In the genomic region with DNA sequence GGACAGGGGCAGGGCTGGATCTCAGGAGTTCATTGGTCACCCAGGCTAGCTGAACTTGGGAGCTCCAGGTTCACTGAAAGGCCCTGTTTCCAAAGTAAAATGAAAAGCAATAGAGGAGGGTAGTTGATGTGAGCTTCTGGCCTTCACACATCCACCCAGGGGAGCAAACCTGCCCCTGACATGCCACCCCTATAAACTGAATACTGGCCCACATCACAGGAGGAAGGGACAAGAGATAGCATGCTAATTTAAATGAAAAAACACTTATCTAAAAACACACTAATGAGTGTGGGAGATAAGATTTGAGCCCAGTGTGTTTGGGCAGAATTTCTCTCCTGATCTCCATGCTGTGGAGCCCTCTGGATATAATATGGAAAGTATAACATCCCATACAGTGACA, we compare ENCODE assay signal across 22 mouse cellular contexts.
DNase-seq lines count a peak whose midpoint lies in the region; ATAC-seq and TF ChIP-seq lines count a peak whose summit lies in the region.
"Had no signal": no experiment of that assay in that cellular context is flagged by ENCODE, and none has a peak within 500 bp of the region (broad histone marks: within the 10 kb centered on the region; RNA-seq: fewer than 3 reads in every experiment).

No protein-coding gene starts in this region.

- H3K27me3 ChIP-seq in hindbrain, embryonic 10.5 days (ENCODE audit: insufficient read depth, poor library complexity, severe bottlenecking) = peaks cover 8% of the 10 kb centered on the region; the same call in 1 of the 2 replicates
- H3K27me3 ChIP-seq in hindbrain, postnatal 0 days (ENCODE audit: insufficient read depth, low read length) = no peaks in the 10 kb centered on the region
- no peaks in the 10 kb centered on the region for H3K27me3 ChIP-seq in liver, embryonic 11.5 days (replicated peaks; ENCODE audit: control insufficient read depth, insufficient read depth, low read length)
- no peaks in the 10 kb centered on the region for H3K27me3 ChIP-seq in liver, postnatal 0 days (ENCODE audit: insufficient read depth, low read length)
- 0 out of 2 replicates have a peak, but pooled peaks cover 5% of the 10 kb centered on the region for H3K27me3 ChIP-seq in midbrain, embryonic 14.5 days (ENCODE audit: control insufficient read depth, insufficient read depth, low read length)
- peaks cover 9% of the 10 kb centered on the region; the same call in 1 of the 2 replicates for H3K27me3 ChIP-seq in midbrain, embryonic 15.5 days (replicated peaks)
- H3K27me3 ChIP-seq in liver, embryonic 16.5 days (ENCODE audit: control insufficient read depth, insufficient read depth, low read depth, low read length) = no peaks in the 10 kb centered on the region
- H3K27me3 ChIP-seq: embryonic facial prominence, embryonic 12.5 days; heart, embryonic 13.5 days had no signal

- peaks cover 58% of the 10 kb centered on the region for H3K4me1 ChIP-seq in hindbrain, embryonic 10.5 days (replicated peaks)
- 0 out of 2 replicates have a peak, but pooled peaks cover 9% of the 10 kb centered on the region for H3K4me1 ChIP-seq in hindbrain, postnatal 0 days (ENCODE audit: insufficient read depth, low read length)
- H3K4me1 ChIP-seq in liver, embryonic 11.5 days (replicated peaks; ENCODE audit: control insufficient read depth, insufficient read depth, low read length) = no peaks in the 10 kb centered on the region
- H3K4me1 ChIP-seq in liver, postnatal 0 days (ENCODE audit: insufficient read depth) = no peaks in the 10 kb centered on the region
- peaks cover 37% of the 10 kb centered on the region for H3K4me1 ChIP-seq in midbrain, embryonic 14.5 days (ENCODE audit: control insufficient read depth, insufficient read depth, low read length)
- peaks cover 46% of the 10 kb centered on the region for H3K4me1 ChIP-seq in midbrain, embryonic 15.5 days
- H3K4me1 ChIP-seq in liver, embryonic 16.5 days (ENCODE audit: control insufficient read depth, low read depth, low read length) = no peaks in the 10 kb centered on the region
- H3K4me1 ChIP-seq: heart, embryonic 13.5 days had no signal

- H3K4me3 ChIP-seq in hindbrain, embryonic 10.5 days = no peak overlapping the region
- no peak overlapping the region for H3K4me3 ChIP-seq in hindbrain, postnatal 0 days (ENCODE audit: low read length)
- no peak overlapping the region for H3K4me3 ChIP-seq in liver, embryonic 11.5 days (ENCODE audit: low read depth, low read length)
- no peak overlapping the region for H3K4me3 ChIP-seq in liver, postnatal 0 days (ENCODE audit: low read depth, low read length)
- no peak overlapping the region for H3K4me3 ChIP-seq in midbrain, embryonic 14.5 days (replicated peaks; ENCODE audit: low read depth, low read length)
- H3K4me3 ChIP-seq in midbrain, embryonic 15.5 days = no peak overlapping the region
- no peak overlapping the region for H3K4me3 ChIP-seq in liver, embryonic 16.5 days (ENCODE audit: low read depth, low read length)
- H3K4me3 ChIP-seq: embryonic facial prominence, embryonic 12.5 days; forebrain, embryonic 15.5 days; heart, embryonic 13.5 days had no signal

- peaks cover 52% of the 10 kb centered on the region for H3K36me3 ChIP-seq in hindbrain, embryonic 10.5 days
- H3K36me3 ChIP-seq in hindbrain, postnatal 0 days (ENCODE audit: insufficient read depth, low read length) = no peaks in the 10 kb centered on the region
- H3K36me3 ChIP-seq in liver, embryonic 11.5 days (ENCODE audit: control insufficient read depth, insufficient read depth, low read length) = no peaks in the 10 kb centered on the region
- H3K36me3 ChIP-seq in liver, postnatal 0 days (replicated peaks; ENCODE audit: insufficient read depth, low read length) = no peaks in the 10 kb centered on the region
- no peaks in the 10 kb centered on the region for H3K36me3 ChIP-seq in midbrain, embryonic 14.5 days (ENCODE audit: control insufficient read depth, insufficient read depth, low read length)
- no peaks in the 10 kb centered on the region for H3K36me3 ChIP-seq in midbrain, embryonic 15.5 days (replicated peaks)
- H3K36me3 ChIP-seq in liver, embryonic 16.5 days (ENCODE audit: control insufficient read depth, insufficient read depth) = no peaks in the 10 kb centered on the region
- H3K36me3 ChIP-seq: embryonic facial prominence, embryonic 12.5 days; forebrain, embryonic 15.5 days; G1E; heart, embryonic 13.5 days had no signal

- peak overlapping the region; percentile 36 for H3K27ac ChIP-seq in hindbrain, embryonic 10.5 days
- no peak overlapping the region for H3K27ac ChIP-seq in hindbrain, postnatal 0 days
- H3K27ac ChIP-seq in liver, embryonic 11.5 days (ENCODE audit: low read depth, low read length) = no peak overlapping the region
- no peak overlapping the region for H3K27ac ChIP-seq in liver, postnatal 0 days (ENCODE audit: low read depth)
- H3K27ac ChIP-seq in midbrain, embryonic 14.5 days (replicated peaks; ENCODE audit: low read depth, low read length) = peak overlapping the region; percentile 26
- no peak overlapping the region for H3K27ac ChIP-seq in midbrain, embryonic 15.5 days
- H3K27ac ChIP-seq in liver, embryonic 16.5 days (ENCODE audit: low read length) = no peak overlapping the region
- H3K27ac ChIP-seq: embryonic facial prominence, embryonic 12.5 days; heart, embryonic 13.5 days had no signal

- no peak overlapping the region for H3K4me2 ChIP-seq in hindbrain, postnatal 0 days (ENCODE audit: low read depth, low read length)
- H3K4me2 ChIP-seq in liver, embryonic 11.5 days = no peak overlapping the region
- no peak overlapping the region for H3K4me2 ChIP-seq in liver, postnatal 0 days (ENCODE audit: low read depth, low read length)
- H3K4me2 ChIP-seq in midbrain, embryonic 14.5 days (ENCODE audit: low read length) = no peak overlapping the region
- H3K4me2 ChIP-seq in midbrain, embryonic 15.5 days = no peak overlapping the region
- no peak overlapping the region for H3K4me2 ChIP-seq in liver, embryonic 16.5 days (ENCODE audit: low read depth, low read length)
- H3K4me2 ChIP-seq: embryonic facial prominence, embryonic 12.5 days; forebrain, embryonic 15.5 days; heart, embryonic 13.5 days had no signal

- no peak for TF ChIP-seq EP300 in liver, postnatal 0 days (IDR thresholded peaks at IDR 0.05; ENCODE audit: low read depth)

- ATAC-seq in hindbrain, postnatal 0 days = no peak
- peak; percentile 56; the same call in 1 of the 2 replicates for ATAC-seq in liver, embryonic 11.5 days (replicated peaks; ENCODE audit: low FRiP score)
- no peak for ATAC-seq in liver, postnatal 0 days
- ATAC-seq in midbrain, embryonic 14.5 days (ENCODE audit: low FRiP score, low TSS enrichment) = no peak
- ATAC-seq in midbrain, embryonic 15.5 days (replicated peaks) = no peak
- ATAC-seq in liver, embryonic 16.5 days (ENCODE audit: low read depth) = peak; percentile 43; the same call in 1 of the 2 replicates
- ATAC-seq: CD4-positive, CD25-positive, alpha-beta regulatory T cell, adult 4 months had no signal

- intact Hi-C loops in left cerebral cortex, postnatal 36 days (cut with DNase I) = no loop called here

- DNase-seq in hindbrain, embryonic 10.5 days (ENCODE audit: low spot score) = no peak
- DNase-seq in hindbrain, postnatal 0 days (ENCODE audit: low spot score) = no peak
- no peak for DNase-seq in liver, embryonic 11.5 days (ENCODE audit: low spot score)
- DNase-seq in liver, postnatal 0 days = no peak
- DNase-seq in midbrain, embryonic 14.5 days = no peak
- DNase-seq in left cerebral cortex, postnatal 36 days (ENCODE audit: low spot score in 2 of 2) = no peak
- DNase-seq: adrenal gland, adult 8-10 months; adrenal gland, postnatal 36 days; B cell, adult 2 months; cerebellum, adult 11 months; cerebellum, adult 8-10 months; cerebellum, postnatal 14 days; gastrocnemius, postnatal 36 days; heart, adult 11 months; heart, postnatal 36 days had no signal

- no peaks in the 10 kb centered on the region for H3K9me3 ChIP-seq in hindbrain, embryonic 10.5 days
- no peaks in the 10 kb centered on the region for H3K9me3 ChIP-seq in hindbrain, postnatal 0 days (ENCODE audit: low read length)
- no peaks in the 10 kb centered on the region for H3K9me3 ChIP-seq in liver, embryonic 11.5 days (ENCODE audit: control insufficient read depth, low read length)
- H3K9me3 ChIP-seq in liver, postnatal 0 days (ENCODE audit: low read length) = no peaks in the 10 kb centered on the region
- H3K9me3 ChIP-seq in midbrain, embryonic 14.5 days (ENCODE audit: control insufficient read depth, low read length) = no peaks in the 10 kb centered on the region
- no peaks in the 10 kb centered on the region for H3K9me3 ChIP-seq in midbrain, embryonic 15.5 days
- H3K9me3 ChIP-seq in liver, embryonic 16.5 days (replicated peaks; ENCODE audit: control insufficient read depth, low read length) = no peaks in the 10 kb centered on the region
- H3K9me3 ChIP-seq: embryonic facial prominence, embryonic 12.5 days; forebrain, embryonic 15.5 days; heart, embryonic 13.5 days had no signal

- no peak for TF ChIP-seq CTCF in hindbrain, postnatal 0 days (IDR thresholded peaks at IDR 0.05; ENCODE audit: low read depth)
- TF ChIP-seq CTCF in liver, postnatal 0 days (IDR thresholded peaks at IDR 0.05; ENCODE audit: low read depth) = no peak

- no peak overlapping the region for H3K9ac ChIP-seq in hindbrain, postnatal 0 days (replicated peaks; ENCODE audit: low read length)
- H3K9ac ChIP-seq in liver, embryonic 11.5 days (ENCODE audit: low read depth, low read length) = no peak overlapping the region
- no peak overlapping the region for H3K9ac ChIP-seq in liver, postnatal 0 days (replicated peaks)
- H3K9ac ChIP-seq in midbrain, embryonic 14.5 days (replicated peaks; ENCODE audit: low read length) = no peak overlapping the region
- H3K9ac ChIP-seq in midbrain, embryonic 15.5 days = no peak overlapping the region
- no peak overlapping the region for H3K9ac ChIP-seq in liver, embryonic 16.5 days (ENCODE audit: low read depth, low read length)
- H3K9ac ChIP-seq: embryonic facial prominence, embryonic 12.5 days; forebrain, embryonic 15.5 days; heart, embryonic 13.5 days had no signal

Comparison
In these comparisons a context has a peak if more than half of its experiments do, and no peak if none do; other contexts are left out.
1. H3K27ac ChIP-seq: peak in hindbrain, embryonic 10.5 days (single experiment) and midbrain, embryonic 14.5 days (single experiment); none in hindbrain, postnatal 0 days (single experiment), liver, embryonic 11.5 days (single experiment), liver, postnatal 0 days (single experiment), midbrain, embryonic 15.5 days (single experiment) and liver, embryonic 16.5 days (single experiment).
2. ATAC-seq: peak in liver, embryonic 11.5 days (single experiment) and liver, embryonic 16.5 days (single experiment); none in hindbrain, postnatal 0 days (single experiment), liver, postnatal 0 days (single experiment), midbrain, embryonic 14.5 days (single experiment) and midbrain, embryonic 15.5 days (single experiment).